Mouse (Mus musculus): ENCODE results near the gene Ppp1r13l.

DNA sequence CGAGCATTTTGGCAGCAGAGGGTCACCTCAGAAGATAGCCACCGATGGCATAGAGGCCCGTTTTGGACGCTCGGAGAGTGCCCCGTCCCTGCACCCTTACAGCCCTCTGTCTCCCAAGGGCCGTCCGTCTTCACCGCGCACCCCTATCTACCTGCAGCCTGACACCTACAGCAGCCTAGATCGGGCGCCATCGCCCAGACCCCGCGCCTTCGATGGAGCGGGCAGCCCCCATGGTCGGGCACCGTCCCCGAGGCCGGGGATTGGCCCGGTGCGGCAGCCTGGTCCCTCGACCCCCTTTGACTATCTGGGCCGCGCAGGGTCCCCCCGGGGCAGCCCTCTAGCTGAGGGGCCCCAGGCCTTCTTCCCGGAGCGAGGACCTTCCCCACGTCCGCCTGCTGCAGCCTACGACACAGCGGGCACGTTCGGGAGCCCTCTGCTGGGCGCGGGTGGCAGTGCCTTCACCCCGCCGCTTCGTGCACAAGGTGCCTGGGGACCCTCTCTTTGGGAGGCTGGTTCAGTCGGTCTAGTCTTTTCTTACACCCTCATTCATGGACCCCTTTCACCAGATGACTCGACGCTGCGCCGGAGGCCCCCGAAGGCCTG, 10.4 kb downstream of the Ppp1r13l start:
- peak; percentile 83 for TF ChIP-seq CTCF (IDR thresholded peaks at IDR 0.05; ENCODE audit: borderline replicate concordance, control insufficient read depth, extremely low read depth, insufficient read depth, low read length, poor library complexity)
- TF ChIP-seq POLR2A (IDR thresholded peaks at IDR 0.05; ENCODE audit: control insufficient read depth, extremely low read depth, insufficient read depth, low read length, poor library complexity), result peak; percentile 32; the same call in 1 of the 2 replicates
